Mouse (Mus musculus) left cerebral cortex, postnatal 10 days (tissue): ENCODE measurements around the gene Rassf5. TPM values are rescaled to one million over a fixed set of nuclear protein-coding genes. Genes with fewer than 3 reads are reported as not detected.
A peak's percentile ranks its signal among the peaks of the same experiment; 100 is the strongest.
"Not testable (repeated sequence)": the region's sequence is repeated elsewhere in the genome, so short reads cannot be mapped to it uniquely, and the experiment has no call there.

Source experiments
- DNase-seq, 2 experiments: peaks; one replicate each; pipeline ENCODE4 v3.0.0; 2021 to 2022; ENCODE audit warnings: low spot score in 2 of 2, mixed read lengths in 1 of 2; ENCODE audit errors: extremely low spot score in 1 of 2
- intact Hi-C: fragments of 180-260 bp; cut with DNase I; formaldehyde crosslinking; loops from one replicate; pipeline ENCODE4 v1.15.1; 2025
- total RNA-seq, 2 experiments: library from RNA; stranded (reverse); gene quantifications; 2 replicates each; pipeline ENCODE4 v1.2.3; 2021

Rassf5 gene
- total RNA-seq, 2 experiments from 2014 or later, result 19.9 to 21.8 TPM

DNA sequence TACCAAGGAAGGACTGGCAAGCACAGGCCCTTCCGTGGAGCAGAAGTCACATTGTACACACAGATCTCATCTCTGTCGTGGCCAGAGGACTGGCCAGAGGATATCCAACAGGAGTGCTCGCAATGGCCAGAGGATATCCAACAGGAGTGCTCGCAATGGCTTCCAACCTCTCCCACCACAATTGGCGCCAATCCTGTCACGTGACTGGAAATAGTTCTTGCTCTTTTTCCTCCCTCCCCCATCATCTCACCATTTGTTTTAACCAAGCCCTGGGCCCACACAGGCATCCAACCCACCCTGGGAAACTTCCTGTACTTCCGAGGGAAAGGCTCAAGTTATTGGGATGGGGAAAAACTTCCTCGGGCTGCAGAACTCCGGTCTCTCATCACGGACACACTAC lies 23.7 kb upstream of the Rassf5 start:
- intact Hi-C loops, result loop anchor here (5.0 kb wide), 1 partner anchor 161 kb away; no protein-coding TSS in a partner anchor

GRCm38 (mm10) chr1:131263905-131264304 lies 18.8 kb upstream of the Rassf5 start:
- no peak for DNase-seq
- intact Hi-C loops, result loop anchor here (5.0 kb wide), 1 partner anchor 147 kb away; no protein-coding TSS in a partner anchor

More for the DNA sequence above, 23.7 kb upstream of the Rassf5 start:
- DNase-seq, result no peak

- DNase-seq, result peak; percentile 46 to 80
- intact Hi-C loops, result loop anchor here (5.0 kb wide), 1 partner anchor 143 kb away; no protein-coding TSS in a partner anchor
Measured at GRCm38 (mm10) chr1:131260309-131260656, 15.2 kb upstream of the Rassf5 start.

- intact Hi-C loops, result loop anchor here (5.0 kb wide), 1 partner anchor 142 kb away; no protein-coding TSS in a partner anchor
- no peak for DNase-seq
Measured at GRCm38 (mm10) chr1:131259632-131260308, 14.7 kb upstream of the Rassf5 start.

GRCm38 (mm10) chr1:131257288-131257687 lies 12.2 kb upstream of the Rassf5 start:
- no peak for DNase-seq
- intact Hi-C loops, result no loop called here

DNA sequence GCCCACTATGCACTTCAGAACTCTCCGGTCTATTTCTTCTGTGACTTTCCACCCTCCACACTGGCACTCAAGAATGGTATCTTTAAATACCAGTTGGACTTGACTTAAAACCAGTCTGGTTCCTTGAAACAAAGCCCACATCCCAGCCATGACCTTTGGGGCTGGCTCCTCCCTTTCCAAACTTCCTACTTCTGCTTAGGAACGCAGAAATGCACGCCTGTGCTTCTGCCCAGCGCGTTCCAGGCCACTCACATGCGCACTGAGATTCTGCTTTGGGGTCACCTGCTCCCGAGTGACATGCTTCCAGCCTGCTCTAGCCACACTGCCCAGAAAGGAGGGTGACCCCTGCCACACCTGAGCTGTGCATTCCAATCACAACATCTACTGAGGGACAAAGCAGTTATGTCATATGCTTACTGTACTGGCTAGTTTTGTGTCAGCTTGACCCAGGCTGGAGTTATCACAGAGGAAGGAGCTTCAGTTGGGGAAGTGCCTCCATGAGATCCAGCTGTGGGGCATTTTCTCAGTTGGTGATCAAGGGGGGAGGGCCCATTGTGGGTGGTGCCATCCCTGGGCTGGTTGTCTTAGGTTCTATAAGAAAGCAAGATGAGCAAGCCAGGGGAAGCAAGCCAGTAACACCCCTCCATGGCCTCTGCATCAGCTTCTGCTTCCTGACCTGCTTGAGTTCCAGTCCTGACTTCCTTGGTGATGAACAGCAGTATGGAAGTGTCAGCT lies 7.6 kb upstream of the Rassf5 start:
- intact Hi-C loops, DNase-seq: not testable (repeated sequence)

DNA sequence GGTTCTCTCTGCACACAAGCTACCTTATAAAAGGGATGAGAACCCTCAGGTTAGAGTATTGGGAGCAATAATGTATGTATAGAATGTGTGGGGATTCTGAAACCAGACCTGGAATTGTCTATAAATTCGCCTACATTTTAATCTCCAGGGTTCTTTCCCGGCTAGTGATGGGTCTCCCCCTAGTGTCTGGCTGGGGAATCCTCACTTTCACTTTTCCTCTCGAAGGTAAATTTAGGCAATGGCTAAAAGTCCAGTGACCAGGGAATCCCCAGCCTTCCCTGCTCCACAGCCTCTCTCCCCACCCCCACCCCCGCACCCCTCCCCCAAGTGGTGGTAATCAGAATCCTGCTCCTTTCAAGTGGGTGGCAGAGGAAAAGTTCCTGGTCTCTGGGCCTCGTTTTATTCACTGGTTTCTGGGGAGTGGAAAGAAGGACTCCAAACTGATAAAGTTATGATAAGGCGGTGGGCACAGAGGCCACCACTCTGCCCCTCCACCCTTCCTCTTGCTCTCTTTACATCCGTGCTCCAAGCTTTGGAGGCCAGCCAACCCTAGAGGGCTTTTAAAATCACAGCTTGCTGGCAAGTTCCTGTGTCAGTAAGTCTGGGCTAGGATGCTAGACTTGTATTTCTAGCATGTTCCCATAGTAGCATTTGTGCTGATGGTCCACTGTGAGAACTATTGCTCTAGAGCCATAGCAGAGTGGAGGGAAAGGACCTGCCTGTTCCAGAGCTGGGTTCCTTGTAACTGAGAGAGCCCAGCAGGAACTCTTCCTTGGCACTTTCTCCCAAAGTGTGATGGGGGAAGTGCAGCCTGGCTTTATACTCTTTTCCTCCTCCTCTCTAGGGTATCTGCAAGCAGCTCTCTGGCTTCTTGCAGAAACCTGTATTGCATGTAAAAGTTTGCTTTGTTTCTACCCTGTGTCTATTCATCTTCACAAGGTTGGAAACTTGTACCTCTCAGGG lies 1.7 kb upstream of the Rassf5 start:
- DNase-seq, result peak; percentile 51
- intact Hi-C loops, result loop anchor here (2.0 to 5.0 kb wide), 2 partner anchors 66 to 129 kb away; no protein-coding TSS in a partner anchor

- intact Hi-C loops, result loop anchor here (2.0 to 5.0 kb wide), 2 partner anchors 65 to 129 kb away; no protein-coding TSS in a partner anchor
- peak; percentile 37 to 64 for DNase-seq
Measured at GRCm38 (mm10) chr1:131245926-131246325, 868 bp upstream of the Rassf5 start.

DNA sequence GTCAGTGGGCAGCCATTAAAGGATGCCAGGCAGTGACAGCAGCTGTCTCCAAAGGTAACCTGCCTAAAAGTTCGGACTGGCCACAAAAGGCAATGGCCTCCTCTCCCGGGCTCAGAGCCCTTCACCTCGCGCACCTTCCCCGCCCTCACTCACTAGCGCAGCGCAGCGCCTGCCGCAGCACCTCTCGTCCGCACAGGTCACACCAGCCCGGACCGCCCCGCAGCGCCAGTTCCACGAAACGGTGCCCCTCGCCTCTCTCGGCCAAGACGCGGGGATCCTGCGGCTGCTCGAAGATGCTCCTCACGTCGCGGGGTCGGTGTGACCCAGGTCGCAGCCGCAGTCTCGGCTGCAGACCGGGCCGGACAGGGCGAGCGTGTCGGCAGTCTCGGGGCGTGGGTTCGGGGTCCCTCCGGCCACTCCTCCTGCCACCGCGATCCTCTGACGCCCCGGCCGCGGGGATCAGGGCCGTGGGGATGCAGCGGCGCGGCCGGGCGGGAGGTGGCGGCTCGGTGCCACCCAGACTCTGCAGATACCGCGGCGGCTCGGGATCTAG lies 446 bp downstream of the Rassf5 start:
- intact Hi-C loops, result loop anchor here (5.0 kb wide), 1 partner anchor 127 kb away; no protein-coding TSS in a partner anchor
- no peak for DNase-seq

GRCm38 (mm10) chr1:131242956-131243355 lies 2.1 kb downstream of the Rassf5 start:
- DNase-seq, result no peak
- intact Hi-C loops, result no loop called here

DNA sequence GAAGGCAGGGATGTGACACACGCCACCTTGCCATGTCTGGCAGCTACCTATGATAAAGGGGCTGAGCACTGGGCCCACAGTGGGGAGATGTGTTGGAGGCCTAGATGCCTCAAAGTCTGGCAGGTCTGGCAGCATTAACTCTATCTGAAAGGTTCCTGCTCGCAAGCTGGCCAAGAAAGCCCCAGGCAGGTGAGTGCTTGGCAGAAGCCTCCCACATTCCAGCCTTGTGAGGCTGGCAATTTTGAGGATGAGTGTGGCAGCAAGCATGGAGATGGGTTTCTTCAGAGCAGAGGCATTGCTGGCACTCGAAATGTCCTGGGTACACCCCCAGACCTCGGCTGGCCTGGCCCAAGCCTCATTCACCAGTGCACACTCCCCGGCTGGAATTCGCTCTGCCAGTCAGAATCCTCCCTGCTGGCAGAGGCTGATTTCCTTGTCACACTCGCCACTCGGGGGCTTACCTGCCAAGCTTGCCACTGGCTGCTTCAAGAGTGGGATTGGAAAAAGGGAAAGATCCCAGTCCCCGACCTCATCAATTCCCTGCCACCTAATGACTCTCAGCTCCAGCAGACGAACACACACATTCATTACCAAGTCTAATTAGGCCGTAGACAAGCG lies 5.4 kb downstream of the Rassf5 start:
- intact Hi-C loops, result no loop called here
- no peak for DNase-seq

GRCm38 (mm10) chr1:131238931-131239381 lies 6.1 kb downstream of the Rassf5 start:
- DNase-seq, result peak in 1 of 2 experiments; percentile 70
- intact Hi-C loops, result no loop called here

DNA sequence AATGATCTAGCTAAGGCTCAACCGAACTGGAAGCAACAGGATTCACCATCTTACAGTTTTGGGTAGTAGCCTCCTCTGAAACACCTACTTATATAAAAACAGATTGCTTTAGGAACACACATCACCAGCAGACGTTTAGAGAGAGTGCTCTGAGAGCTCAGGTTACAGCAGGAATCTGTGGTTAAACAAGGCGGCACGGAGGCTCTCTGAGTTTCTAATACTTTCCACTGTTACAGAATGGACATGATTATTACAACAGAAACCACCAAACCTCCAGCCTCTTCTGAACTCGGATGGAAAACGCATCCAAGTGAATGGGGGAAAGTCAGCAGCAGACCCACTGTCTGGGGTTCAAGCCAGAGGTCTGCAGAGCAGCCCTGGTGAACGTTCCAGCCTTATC lies 9.0 kb downstream of the Rassf5 start:
- intact Hi-C loops, result no loop called here
- DNase-seq, result no peak

DNA sequence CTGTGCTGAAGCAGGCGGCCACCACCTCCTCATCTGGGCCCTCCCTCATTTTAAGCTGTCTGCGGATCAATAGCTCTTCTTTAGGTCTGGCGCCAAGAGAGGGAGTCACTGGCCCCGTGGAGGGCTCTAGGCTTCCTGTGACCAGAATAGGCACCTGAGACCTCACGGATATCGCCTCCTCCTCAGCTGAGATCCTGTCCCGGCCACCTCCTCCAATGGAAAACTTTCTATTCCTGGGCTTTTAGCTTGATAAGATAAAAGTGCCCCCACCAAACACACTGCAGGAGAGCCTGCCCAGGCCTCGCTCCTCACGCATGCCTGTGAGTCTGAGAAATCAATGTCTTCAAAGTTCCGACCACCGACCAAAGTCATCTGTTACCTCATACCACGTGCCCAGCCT lies 11.5 kb downstream of the Rassf5 start:
- DNase-seq, result no peak
- intact Hi-C loops, result no loop called here

- intact Hi-C loops, result no loop called here
- DNase-seq, result no peak
Measured at GRCm38 (mm10) chr1:131228659-131229058, 16.4 kb downstream of the Rassf5 start.

DNA sequence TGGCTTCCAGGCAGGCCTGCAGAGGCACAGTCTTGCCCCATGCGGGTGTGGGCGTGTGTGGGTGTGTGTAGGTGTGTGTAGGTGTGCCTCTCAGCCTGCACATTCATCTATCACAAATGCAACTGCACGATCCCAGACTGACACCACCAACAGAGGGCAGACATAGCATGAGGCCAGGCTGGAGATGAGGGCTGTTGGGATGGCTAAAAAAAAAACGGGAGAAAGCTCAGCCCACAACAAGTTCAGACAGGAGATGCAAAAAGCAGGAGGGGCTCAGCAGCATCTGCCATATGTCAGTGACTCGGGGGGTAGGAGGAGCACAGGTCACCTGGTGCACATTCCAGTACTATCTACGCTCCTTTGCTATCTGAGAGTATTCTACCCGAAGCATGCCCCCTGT lies 16.8 kb downstream of the Rassf5 start:
- DNase-seq, result no peak
- intact Hi-C loops, result no loop called here

DNA sequence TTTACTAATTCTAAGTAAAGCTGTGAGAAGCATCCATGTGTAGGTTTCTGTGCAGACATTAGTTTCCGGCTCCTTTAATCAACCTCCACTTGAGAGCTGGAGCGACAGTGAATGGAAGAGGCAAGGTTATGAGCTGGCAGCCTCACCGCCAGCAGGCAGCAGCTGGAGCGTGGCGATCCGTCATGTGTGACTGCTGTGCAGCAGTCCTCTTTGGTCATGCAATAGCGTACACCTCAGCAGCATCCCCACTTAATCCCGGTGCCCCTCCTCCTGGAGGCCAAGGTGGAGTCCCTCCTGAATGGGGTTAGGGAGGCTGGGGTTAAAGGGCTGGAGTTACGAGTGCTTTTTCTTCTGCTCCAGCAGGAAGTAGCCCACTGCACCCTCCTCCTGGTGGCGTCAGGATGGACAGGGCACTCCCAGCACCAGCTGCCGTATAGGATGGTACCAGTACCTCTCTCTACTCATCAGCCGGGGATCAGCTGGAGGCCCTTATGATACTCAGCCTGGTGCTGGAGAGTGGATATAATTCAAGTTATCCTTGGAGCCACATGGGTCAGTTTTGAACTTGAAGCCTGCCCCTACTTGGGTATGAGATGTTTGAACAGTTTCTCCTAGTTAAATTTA lies 20.1 kb downstream of the Rassf5 start:
- DNase-seq, result no peak
- intact Hi-C loops, result no loop called here

- DNase-seq, result no peak
- intact Hi-C loops, result no loop called here
Measured at GRCm38 (mm10) chr1:131223345-131223744, 21.7 kb downstream of the Rassf5 start.
